Mouse (Mus musculus): ENCODE measurements around the gene Tagln2. TPM values are rescaled to one million over a fixed set of nuclear protein-coding genes. Genes with fewer than 3 reads are reported as not detected.

The Tagln2 gene
- total and polyA plus RNA-seq, 2 experiments, result 14.9 to 25.6 TPM

GRCm38 (mm10) chr1:172520576-172521440 is 21.0 kb downstream of the Tagln2 start, which contains the start of gene Cfap45:
Gene Cfap45, plus strand, starts transcription at chr1:172520801.
- no peaks in the 10 kb centered on the region for H3K27me3 ChIP-seq (ENCODE audit: control insufficient read depth, insufficient read depth, low read length)
- 12% methylated on average over 28 of the region's 28 CpGs for WGBS
- TF ChIP-seq CTCF (IDR thresholded peaks at IDR 0.05; ENCODE audit: low read depth, low read length), result no peak
- TF ChIP-seq POLR2A (IDR thresholded peaks at IDR 0.05; ENCODE audit: extremely low read depth, insufficient read depth, low read length), result no peak
- H3K36me3 ChIP-seq (ENCODE audit: control insufficient read depth, insufficient read depth, low read length), result no peaks in the 10 kb centered on the region
- no peaks in the 10 kb centered on the region; the same call in 1 of the 2 replicates for H3K4me1 ChIP-seq (ENCODE audit: control insufficient read depth, insufficient read depth, low read length)
- peak within 1 kb of the TSS; percentile 47 for H3K4me3 ChIP-seq (ENCODE audit: insufficient read depth, low read depth, low read length)
- H3K79me2 ChIP-seq (ENCODE audit: control insufficient read depth, insufficient read depth, low read length), result no peaks in the 10 kb centered on the region
- H3K9ac ChIP-seq (ENCODE audit: low read depth, low read length), result no peak within 1 kb of the TSS
- H3K27ac ChIP-seq (replicated peaks; ENCODE audit: insufficient read depth, low read depth, low read length), result 0 out of 2 replicates have a peak within 1 kb of the TSS, but pooled peaks have one; percentile 0
- DNase-seq (ENCODE audit: extremely low read depth, low read depth, low spot score), result no peak

- no peak overlapping the region for H3K27ac ChIP-seq (replicated peaks; ENCODE audit: insufficient read depth, low read depth, low read length)
Observed at GRCm38 (mm10) chr1:172522524-172522923, 22.7 kb downstream of the Tagln2 start.

DNA sequence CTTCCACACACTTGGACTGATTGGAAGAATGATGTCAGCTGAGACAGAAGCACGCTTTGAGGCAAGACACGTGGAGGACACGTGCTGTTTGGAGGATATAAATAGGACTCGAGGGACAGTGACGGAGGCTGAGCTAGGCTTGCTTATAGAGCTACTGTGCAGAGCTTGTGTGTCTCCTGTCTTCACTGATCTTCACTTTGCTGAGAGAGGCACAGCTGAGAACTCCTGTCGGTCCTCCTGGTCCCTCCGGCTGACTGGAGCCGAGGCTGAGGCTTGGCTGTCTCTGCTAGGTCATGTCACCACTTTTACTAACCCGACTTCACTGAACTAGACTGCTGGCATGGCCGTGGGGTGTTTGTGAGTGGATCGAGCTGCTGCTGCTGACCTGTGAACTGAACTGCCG is 23.9 kb downstream of the Tagln2 start:
- no peak for DNase-seq (ENCODE audit: extremely low read depth, low read depth, low spot score)
- no peak overlapping the region for H3K9ac ChIP-seq (ENCODE audit: low read depth, low read length)
- H3K4me1 ChIP-seq (ENCODE audit: control insufficient read depth, insufficient read depth, low read length), result peaks cover 2% of the 10 kb centered on the region
- H3K27ac ChIP-seq (replicated peaks; ENCODE audit: insufficient read depth, low read depth, low read length), result no peak overlapping the region
- H3K36me3 ChIP-seq (ENCODE audit: control insufficient read depth, insufficient read depth, low read length), result no peaks in the 10 kb centered on the region
- TF ChIP-seq POLR2A (IDR thresholded peaks at IDR 0.05; ENCODE audit: extremely low read depth, insufficient read depth, low read length) (no peak), CTCF (IDR thresholded peaks at IDR 0.05; ENCODE audit: low read depth, low read length) (no peak)
- H3K79me2 ChIP-seq (ENCODE audit: control insufficient read depth, insufficient read depth, low read length), result no peaks in the 10 kb centered on the region
- H3K4me3 ChIP-seq (ENCODE audit: insufficient read depth, low read depth, low read length), result no peak overlapping the region
- H3K27me3 ChIP-seq (ENCODE audit: control insufficient read depth, insufficient read depth, low read length), result no peaks in the 10 kb centered on the region
- 64% methylated on average over 12 of the region's 12 CpGs for WGBS

More at GRCm38 (mm10) chr1:172522524-172522923, 22.7 kb downstream of the Tagln2 start:
- H3K9ac ChIP-seq (ENCODE audit: low read depth, low read length), result no peak overlapping the region
- DNase-seq (ENCODE audit: extremely low read depth, low read depth, low spot score), result no peak
- no peaks in the 10 kb centered on the region for H3K36me3 ChIP-seq (ENCODE audit: control insufficient read depth, insufficient read depth, low read length)
- H3K79me2 ChIP-seq (ENCODE audit: control insufficient read depth, insufficient read depth, low read length), result no peaks in the 10 kb centered on the region
- H3K27me3 ChIP-seq (ENCODE audit: control insufficient read depth, insufficient read depth, low read length), result no peaks in the 10 kb centered on the region
- no peak overlapping the region for H3K4me3 ChIP-seq (ENCODE audit: insufficient read depth, low read depth, low read length)
- peaks cover 2% of the 10 kb centered on the region for H3K4me1 ChIP-seq (ENCODE audit: control insufficient read depth, insufficient read depth, low read length)
- TF ChIP-seq POLR2A (IDR thresholded peaks at IDR 0.05; ENCODE audit: extremely low read depth, insufficient read depth, low read length) (no peak), CTCF (IDR thresholded peaks at IDR 0.05; ENCODE audit: low read depth, low read length) (no peak)
- WGBS, result 76% methylated on average over 7 of the region's 7 CpGs

DNA sequence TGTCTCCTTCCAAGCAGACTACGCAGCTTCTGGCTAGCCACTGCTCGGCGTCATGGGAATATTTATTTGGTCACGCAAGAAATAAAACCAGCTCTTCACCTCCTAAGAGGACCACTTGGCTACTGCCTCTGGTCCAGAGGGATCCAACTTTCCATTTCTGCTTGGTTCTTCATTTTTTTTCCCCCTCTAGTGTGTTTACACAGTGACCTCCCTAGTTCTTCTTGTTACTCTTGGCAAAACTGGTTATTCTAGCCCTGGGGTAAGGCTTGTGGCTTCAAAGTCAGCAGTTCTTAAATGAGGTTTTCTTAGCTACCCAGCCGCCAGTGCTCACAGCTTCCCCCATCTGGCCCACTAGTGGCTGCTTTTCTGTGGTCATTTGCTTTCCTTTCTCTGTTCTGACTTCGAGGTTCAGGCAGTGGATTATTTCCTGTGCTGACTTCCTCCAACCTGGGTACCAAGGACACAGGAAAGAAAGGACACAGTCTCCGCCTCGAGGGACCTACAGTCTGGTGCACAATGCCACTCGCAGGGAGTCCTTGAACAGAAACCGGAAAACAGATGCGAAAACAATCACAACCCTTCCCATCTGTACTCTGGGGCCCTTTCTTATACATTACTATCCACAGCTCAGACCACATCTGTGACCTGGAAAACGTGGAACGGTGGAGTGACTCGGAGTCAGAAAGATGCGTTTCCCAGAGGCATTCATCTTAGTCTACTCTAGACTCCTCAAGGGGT is 25.3 kb downstream of the Tagln2 start:
- no peak for DNase-seq (ENCODE audit: extremely low read depth, low read depth, low spot score)
- peak overlapping the region; percentile 5; the same call in 1 of the 2 replicates for H3K27ac ChIP-seq (replicated peaks; ENCODE audit: insufficient read depth, low read depth, low read length)
- no peaks in the 10 kb centered on the region for H3K27me3 ChIP-seq (ENCODE audit: control insufficient read depth, insufficient read depth, low read length)
- H3K4me1 ChIP-seq (ENCODE audit: control insufficient read depth, insufficient read depth, low read length), result peaks cover 2% of the 10 kb centered on the region
- no peaks in the 10 kb centered on the region for H3K79me2 ChIP-seq (ENCODE audit: control insufficient read depth, insufficient read depth, low read length)
- H3K36me3 ChIP-seq (ENCODE audit: control insufficient read depth, insufficient read depth, low read length), result no peaks in the 10 kb centered on the region
- no peak for TF ChIP-seq POLR2A (IDR thresholded peaks at IDR 0.05; ENCODE audit: extremely low read depth, insufficient read depth, low read length)
- 0 out of 2 replicates have a peak, but pooled peaks have one; percentile 7 for TF ChIP-seq CTCF (IDR thresholded peaks at IDR 0.05; ENCODE audit: low read depth, low read length)
- WGBS, result 52% methylated on average over 15 of the region's 15 CpGs
- H3K4me3 ChIP-seq (ENCODE audit: insufficient read depth, low read depth, low read length), result no peak overlapping the region
- H3K9ac ChIP-seq (ENCODE audit: low read depth, low read length), result no peak overlapping the region

- Histone ChIP-seq H3K27ac (replicated peaks; ENCODE audit: insufficient read depth, low read depth, low read length) (peak overlapping the region; percentile 84), H3K9ac (ENCODE audit: low read depth, low read length) (peak overlapping the region; percentile 16; the same call in 1 of the 2 replicates), H3K36me3 (ENCODE audit: control insufficient read depth, insufficient read depth, low read length) (no peaks in the 10 kb centered on the region), H3K4me1 (ENCODE audit: control insufficient read depth, insufficient read depth, low read length) (peaks cover 2% of the 10 kb centered on the region), H3K79me2 (ENCODE audit: control insufficient read depth, insufficient read depth, low read length) (no peaks in the 10 kb centered on the region), H3K4me3 (ENCODE audit: insufficient read depth, low read depth, low read length) (peak overlapping the region; percentile 5; the same call in 1 of the 2 replicates), H3K27me3 (ENCODE audit: control insufficient read depth, insufficient read depth, low read length) (no peaks in the 10 kb centered on the region)
- TF ChIP-seq POLR2A (IDR thresholded peaks at IDR 0.05; ENCODE audit: extremely low read depth, insufficient read depth, low read length), result no peak
- DNase-seq (ENCODE audit: extremely low read depth, low read depth, low spot score), result no peak
- WGBS, result 53% methylated on average over 7 of the region's 7 CpGs
Observed at GRCm38 (mm10) chr1:172525971-172526370, 26.1 kb downstream of the Tagln2 start.
